Mouse (Mus musculus): Measurements from ENCODE around the gene Arl4c.

Arl4c gene

GRCm38 (mm10) chr1:88700961-88701861, 810 bp downstream of the Arl4c start:
- no peak for DNase-seq (ENCODE audit: inconsistent ontology term)

GRCm38 (mm10) chr1:88699856-88700791, 1.9 kb downstream of the Arl4c start:
- peak; percentile 46 for DNase-seq (ENCODE audit: inconsistent ontology term)

GRCm38 (mm10) chr1:88699401-88699800, 2.6 kb downstream of the Arl4c start:
- DNase-seq (ENCODE audit: inconsistent ontology term) = peak; percentile 62

- no peak for DNase-seq (ENCODE audit: inconsistent ontology term)
Measured at GRCm38 (mm10) chr1:88698926-88699325, 3.1 kb downstream of the Arl4c start.

GRCm38 (mm10) chr1:88698131-88698530, 3.9 kb downstream of the Arl4c start:
- DNase-seq (ENCODE audit: inconsistent ontology term) = no peak

GRCm38 (mm10) chr1:88696408-88696807, 5.6 kb downstream of the Arl4c start:
- DNase-seq (ENCODE audit: inconsistent ontology term) = peak; percentile 66

- no peak for DNase-seq (ENCODE audit: inconsistent ontology term)
Measured at GRCm38 (mm10) chr1:88694353-88694752, 7.7 kb downstream of the Arl4c start.

- peak; percentile 27 for DNase-seq (ENCODE audit: inconsistent ontology term)
Measured at GRCm38 (mm10) chr1:88692293-88692827, 9.7 kb downstream of the Arl4c start.

GRCm38 (mm10) chr1:88690601-88691000, 11.4 kb downstream of the Arl4c start:
- no peak for DNase-seq (ENCODE audit: inconsistent ontology term)

- DNase-seq (ENCODE audit: inconsistent ontology term) = no peak
Measured at GRCm38 (mm10) chr1:88684765-88685164, 17.3 kb downstream of the Arl4c start.

- no peak for DNase-seq (ENCODE audit: inconsistent ontology term)
Measured at GRCm38 (mm10) chr1:88681596-88681995, 20.4 kb downstream of the Arl4c start.

GRCm38 (mm10) chr1:88680804-88681203, 21.2 kb downstream of the Arl4c start:
- peak; percentile 32 for DNase-seq (ENCODE audit: inconsistent ontology term)

GRCm38 (mm10) chr1:88678231-88678739, 23.7 kb downstream of the Arl4c start:
- DNase-seq (ENCODE audit: inconsistent ontology term) = no peak

GRCm38 (mm10) chr1:88670807-88671206, 31.2 kb downstream of the Arl4c start:
- no peak for DNase-seq (ENCODE audit: inconsistent ontology term)

- DNase-seq (ENCODE audit: inconsistent ontology term) = peak; percentile 77
Measured at GRCm38 (mm10) chr1:88668846-88669810, 32.9 kb downstream of the Arl4c start.

GRCm38 (mm10) chr1:88668353-88668752, 33.7 kb downstream of the Arl4c start:
- peak; percentile 88 for DNase-seq (ENCODE audit: inconsistent ontology term)

- DNase-seq (ENCODE audit: inconsistent ontology term) = no peak
Measured at GRCm38 (mm10) chr1:88664623-88665022, 37.4 kb downstream of the Arl4c start.

- peak; percentile 85 for DNase-seq (ENCODE audit: inconsistent ontology term)
Measured at GRCm38 (mm10) chr1:88662736-88663135, 39.3 kb downstream of the Arl4c start.

GRCm38 (mm10) chr1:88661209-88661608, 40.8 kb downstream of the Arl4c start:
- no peak for DNase-seq (ENCODE audit: inconsistent ontology term)

GRCm38 (mm10) chr1:88658290-88658857, 43.6 kb downstream of the Arl4c start:
- peak; percentile 85 for DNase-seq (ENCODE audit: inconsistent ontology term)

All from Muller cell, postnatal 12 days (primary cell).